16 mouse cellular contexts compared by ENCODE assay signal in genomic region chr4:147906230-147906629, GRCm38 (mm10). TPM values are rescaled to one million over a fixed set of nuclear protein-coding genes. Genes with fewer than 3 reads are reported as not detected.
A peak's percentile ranks its signal among the peaks of the same experiment; 100 is the strongest.
DNase-seq lines count a peak whose midpoint lies in the region; ATAC-seq and TF ChIP-seq lines count a peak whose summit lies in the region.
"Had no signal": no experiment of that assay in that cellular context is flagged by ENCODE, and none has a peak within 500 bp of the region (broad histone marks: within the 10 kb centered on the region; RNA-seq: fewer than 3 reads in every experiment).

No protein-coding gene starts in this region.

- TF ChIP-seq POLR2A in embryonic fibroblast, embryonic 13.5 days (IDR thresholded peaks at IDR 0.05; ENCODE audit: low read depth, low read length) = no peak

- peak; percentile 71 to 82 for DNase-seq in adrenal gland, adult (ENCODE audit: inconsistent age in 2 of 2, low spot score in 1 of 2)
- no peak for DNase-seq in adrenal gland, postnatal 4 days (ENCODE audit: low spot score in 2 of 2)
- peak; percentile 21 for DNase-seq in lung, postnatal 0 days (ENCODE audit: low spot score)
- no peak for DNase-seq in lung, postnatal 4 days
- peak; percentile 53 to 70 for DNase-seq in urinary bladder, postnatal 36 days (ENCODE audit: low spot score in 2 of 2)
- DNase-seq in layer of hippocampus, postnatal 25 days (ENCODE audit: extremely low spot score in 1 of 2, low spot score in 1 of 2) = no peak
- DNase-seq: embryo, embryonic 11 days; layer of hippocampus, adult 9-11 months; thymus, postnatal 25 days had no signal

- no peaks in the 10 kb centered on the region for H3K9me3 ChIP-seq in lung, postnatal 0 days (ENCODE audit: low read length)
- no peaks in the 10 kb centered on the region for H3K9me3 ChIP-seq in midbrain, embryonic 13.5 days
- H3K9me3 ChIP-seq: forebrain, embryonic 10.5 days; limb, embryonic 10.5 days; liver, embryonic 15.5 days had no signal

- no peak for TF ChIP-seq EP300 in lung, postnatal 0 days (IDR thresholded peaks at IDR 0.05)

- no peak overlapping the region for H3K27ac ChIP-seq in lung, postnatal 0 days (ENCODE audit: low read length)
- peak overlapping the region; percentile 87 for H3K27ac ChIP-seq in embryonic fibroblast, embryonic 13.5 days (ENCODE audit: insufficient read depth, low read length)
- no peak overlapping the region for H3K27ac ChIP-seq in midbrain, embryonic 13.5 days
- H3K27ac ChIP-seq: forebrain, embryonic 10.5 days; limb, embryonic 10.5 days; liver, embryonic 15.5 days; macrophage had no signal

- no peaks in the 10 kb centered on the region for H3K27me3 ChIP-seq in lung, postnatal 0 days (replicated peaks; ENCODE audit: insufficient read depth, low read length)
- no peaks in the 10 kb centered on the region for H3K27me3 ChIP-seq in midbrain, embryonic 13.5 days
- H3K27me3 ChIP-seq: liver, embryonic 15.5 days had no signal

- no peaks in the 10 kb centered on the region for H3K36me3 ChIP-seq in lung, postnatal 0 days (ENCODE audit: insufficient read depth, low read length)
- peaks cover 17% of the 10 kb centered on the region for H3K36me3 ChIP-seq in midbrain, embryonic 13.5 days

- no peak overlapping the region for H3K9ac ChIP-seq in lung, postnatal 0 days (replicated peaks; ENCODE audit: low read depth)
- no peak overlapping the region for H3K9ac ChIP-seq in midbrain, embryonic 13.5 days (replicated peaks)
- H3K9ac ChIP-seq: liver, embryonic 15.5 days had no signal

- WGBS in lung, postnatal 0 days = 70% methylated on average over 5 of the region's 5 CpGs
- WGBS in midbrain, embryonic 13.5 days = 87% methylated on average over 5 of the region's 5 CpGs

- H3K4me3 ChIP-seq in lung, postnatal 0 days (ENCODE audit: low read depth, low read length) = no peak overlapping the region
- no peak overlapping the region for H3K4me3 ChIP-seq in embryonic fibroblast, embryonic 13.5 days (ENCODE audit: insufficient read depth, low read length)
- H3K4me3 ChIP-seq in midbrain, embryonic 13.5 days (replicated peaks) = no peak overlapping the region
- H3K4me3 ChIP-seq: limb, embryonic 10.5 days; liver, embryonic 15.5 days had no signal

- TF ChIP-seq CTCF in lung, postnatal 0 days (IDR thresholded peaks at IDR 0.05) = no peak
- no peak for TF ChIP-seq CTCF in embryonic fibroblast, embryonic 13.5 days (IDR thresholded peaks at IDR 0.05; ENCODE audit: borderline replicate concordance, insufficient read depth, low read length)

- no peak for ATAC-seq in lung, postnatal 0 days
- ATAC-seq in midbrain, embryonic 13.5 days = no peak
- ATAC-seq: hindbrain, postnatal 0 days had no signal

- no peak overlapping the region for H3K4me2 ChIP-seq in lung, postnatal 0 days (replicated peaks; ENCODE audit: low read depth, low read length)
- no peak overlapping the region for H3K4me2 ChIP-seq in midbrain, embryonic 13.5 days (replicated peaks)
- H3K4me2 ChIP-seq: liver, embryonic 15.5 days had no signal

- H3K4me1 ChIP-seq in lung, postnatal 0 days (ENCODE audit: insufficient read depth, low read depth, low read length) = 0 out of 2 replicates have a peak, but pooled peaks cover 4% of the 10 kb centered on the region
- peaks cover 12% of the 10 kb centered on the region; the same call in 1 of the 2 replicates for H3K4me1 ChIP-seq in embryonic fibroblast, embryonic 13.5 days (ENCODE audit: control insufficient read depth, insufficient read depth, low read length)
- peaks cover 16% of the 10 kb centered on the region for H3K4me1 ChIP-seq in midbrain, embryonic 13.5 days (replicated peaks)

RNA-seq across cellular contexts. Expression of gene Mfn2, which starts 1.7 kb away (rescaled TPM):
- total RNA-seq in adrenal gland, postnatal 4 days (2021) = 100 to 1,000 TPM; 140 to 144 TPM
- 19.7 and 22.5 TPM in 2 replicates for polyA plus RNA-seq in lung, postnatal 0 days (2015; fragmentation: Nextera tagmentation; extraction: Ambion mirVana)
- 55.3 and 60.2 TPM in 2 replicates for polyA plus RNA-seq in embryonic fibroblast, embryonic 13.5 days (2011; ENCODE audit: insufficient read length, low read depth, missing spikeins)
- polyA plus RNA-seq in midbrain, embryonic 13.5 days (2015; fragmentation: Nextera tagmentation; extraction: Ambion mirVana) = 77.3 and 78.6 TPM in 2 replicates
- total RNA-seq in layer of hippocampus, postnatal 25 days (2021) = 100 to 1,000 TPM; 191 to 194 TPM

RNA-seq across cellular contexts. Expression of gene Plod1, which starts 30.3 kb away (rescaled TPM):
- 10 to 100 TPM; 39.5 to 46.6 TPM for total RNA-seq in adrenal gland, postnatal 4 days (2021)
- 40.8 and 43.2 TPM in 2 replicates for polyA plus RNA-seq in lung, postnatal 0 days (2015; fragmentation: Nextera tagmentation; extraction: Ambion mirVana)
- polyA plus RNA-seq in embryonic fibroblast, embryonic 13.5 days (2011; ENCODE audit: insufficient read length, low read depth, missing spikeins) = 53.3 and 64.4 TPM in 2 replicates
- polyA plus RNA-seq in midbrain, embryonic 13.5 days (2015; fragmentation: Nextera tagmentation; extraction: Ambion mirVana) = 18.7 and 20.4 TPM in 2 replicates
- 10 to 100 TPM; 21.7 to 25.2 TPM for total RNA-seq in layer of hippocampus, postnatal 25 days (2021)

RNA-seq across cellular contexts. Expression of gene 2510039O18Rik, which starts 34.5 kb away (rescaled TPM):
- total RNA-seq in adrenal gland, postnatal 4 days (2021) = 10 to 100 TPM; 52.3 to 53.8 TPM
- polyA plus RNA-seq in lung, postnatal 0 days (2015; fragmentation: Nextera tagmentation; extraction: Ambion mirVana) = 16.4 and 16.5 TPM in 2 replicates
- polyA plus RNA-seq in embryonic fibroblast, embryonic 13.5 days (2011; ENCODE audit: insufficient read length, low read depth, missing spikeins) = 33.0 and 36.8 TPM in 2 replicates
- 10.2 and 13.6 TPM in 2 replicates for polyA plus RNA-seq in midbrain, embryonic 13.5 days (2015; fragmentation: Nextera tagmentation; extraction: Ambion mirVana)
- total RNA-seq in layer of hippocampus, postnatal 25 days (2021) = 10 to 100 TPM; 28.4 to 29.1 TPM

RNA-seq across cellular contexts. Expression of gene Fv1, which starts 37.5 kb away (rescaled TPM):
- 1 to 10 TPM; 7.6 to 8.2 TPM for total RNA-seq in adrenal gland, postnatal 4 days (2021)
- 1.9 and 2.4 TPM in 2 replicates for polyA plus RNA-seq in lung, postnatal 0 days (2015; fragmentation: Nextera tagmentation; extraction: Ambion mirVana)
- 4.7 and 6.4 TPM in 2 replicates for polyA plus RNA-seq in embryonic fibroblast, embryonic 13.5 days (2011; ENCODE audit: insufficient read length, low read depth, missing spikeins)
- polyA plus RNA-seq in midbrain, embryonic 13.5 days (2015; fragmentation: Nextera tagmentation; extraction: Ambion mirVana) = 11.6 and 12.1 TPM in 2 replicates
- 1 to 10 TPM; 7.9 to 8.5 TPM for total RNA-seq in layer of hippocampus, postnatal 25 days (2021)

RNA-seq across cellular contexts. Expression of gene Miip, which starts 37.6 kb away (rescaled TPM):
- total RNA-seq in adrenal gland, postnatal 4 days (2021) = 10 to 100 TPM; 40.8 to 42.6 TPM
- 28.5 and 28.6 TPM in 2 replicates for polyA plus RNA-seq in lung, postnatal 0 days (2015; fragmentation: Nextera tagmentation; extraction: Ambion mirVana)
- polyA plus RNA-seq in embryonic fibroblast, embryonic 13.5 days (2011; ENCODE audit: insufficient read length, low read depth, missing spikeins) = 19.7 and 26.8 TPM in 2 replicates
- 47.4 and 50.3 TPM in 2 replicates for polyA plus RNA-seq in midbrain, embryonic 13.5 days (2015; fragmentation: Nextera tagmentation; extraction: Ambion mirVana)
- total RNA-seq in layer of hippocampus, postnatal 25 days (2021) = 10 to 100 TPM; 15.2 to 26.5 TPM

Comparison
In these comparisons a context has a peak if more than half of its experiments do, and no peak if none do; other contexts are left out.
1. DNase-seq: peak in adrenal gland, adult (2 of 2), lung, postnatal 0 days (single experiment) and urinary bladder, postnatal 36 days (2 of 2); none in adrenal gland, postnatal 4 days (0 of 2), lung, postnatal 4 days (0 of 2) and layer of hippocampus, postnatal 25 days (0 of 2).